Mouse (Mus musculus) stomach, embryonic 14.5 days (tissue): Measurements from ENCODE around the gene Abhd17a. TPM values are rescaled to one million over a fixed set of nuclear protein-coding genes. Genes with fewer than 3 reads are reported as not detected.

Experiments
- ATAC-seq: fragments of 200-750 bp; cut with Nextera tagmentation; 2 replicates; pipeline ENCODE4 v1.8.0; 2017; ENCODE audit warnings: low read depth, moderate TSS enrichment; ENCODE audit not compliant: insufficient number of reproducible peaks, insufficient read depth, low FRiP score
- H3K27ac ChIP-seq: fragments of 300-500 bp; sonication (generic); 2 replicates; pipeline ENCODE4 v1.5.1; 2014; ENCODE audit warnings: mild to moderate bottlenecking, low read length, moderate library complexity, mixed read lengths
- H3K27me3 ChIP-seq: fragments of 300-500 bp; sonication (generic); 2 replicates; pipeline ENCODE4 v1.6.1; 2014; ENCODE audit warnings: low read length, control low read depth, mixed read lengths; ENCODE audit not compliant: control insufficient read depth, insufficient read depth
- H3K36me3 ChIP-seq: fragments of 300-500 bp; sonication (generic); 2 replicates; pipeline ENCODE4 v1.6.1; 2014; ENCODE audit warnings: mild to moderate bottlenecking, control low read depth, low read length, moderate library complexity, mixed read lengths; ENCODE audit not compliant: control insufficient read depth, insufficient read depth
- H3K4me1 ChIP-seq: fragments of 300-500 bp; sonication (generic); 2 replicates; pipeline ENCODE4 v1.6.1; 2014; ENCODE audit warnings: low read length, control low read depth, mixed read lengths; ENCODE audit not compliant: control insufficient read depth, insufficient read depth
- H3K4me2 ChIP-seq: fragments of 300-500 bp; sonication (generic); replicated peaks from 2 replicates; pipeline ENCODE4 v1.6.1; 2014; ENCODE audit warnings: low read depth, low read length, control low read depth
- H3K4me3 ChIP-seq: fragments of 300-500 bp; sonication (generic); 2 replicates; pipeline ENCODE4 v1.5.1; 2014; ENCODE audit warnings: low read depth, low read length, control low read depth
- H3K9ac ChIP-seq: fragments of 300-500 bp; sonication (generic); replicated peaks from 2 replicates; pipeline ENCODE4 v1.6.1; 2014; ENCODE audit warnings: low read depth, mild to moderate bottlenecking, control low read depth, low read length, moderate library complexity, mixed read lengths
- H3K9me3 ChIP-seq: fragments of 300-500 bp; sonication (generic); 2 replicates; pipeline ENCODE4 v1.6.1; 2016; ENCODE audit warnings: low read depth, low read length, control low read depth; ENCODE audit not compliant: control insufficient read depth
- WGBS: fragments of 180-500 bp; shearing (Covaris S2); extraction: QIAGEN DNeasy Blood & Tissue Kit; methylation state at CpG from one replicate; pipeline ENCODE4 v1.1.7; 2014; 5-methylcytosine and 5-hydroxymethylcytosine counted together
- polyA plus RNA-seq: library from polyadenylated mRNA; unstranded; fragments of >200 nt; fragmentation: Nextera tagmentation; extraction: Ambion mirVana; gene quantifications from 2 replicates; pipeline ENCODE4 v1.2.1, GENCODE M21; 2014

Gene Abhd17a
- polyA plus RNA-seq, 1 experiment from 2014 or later, result 89.7 TPM

DNA sequence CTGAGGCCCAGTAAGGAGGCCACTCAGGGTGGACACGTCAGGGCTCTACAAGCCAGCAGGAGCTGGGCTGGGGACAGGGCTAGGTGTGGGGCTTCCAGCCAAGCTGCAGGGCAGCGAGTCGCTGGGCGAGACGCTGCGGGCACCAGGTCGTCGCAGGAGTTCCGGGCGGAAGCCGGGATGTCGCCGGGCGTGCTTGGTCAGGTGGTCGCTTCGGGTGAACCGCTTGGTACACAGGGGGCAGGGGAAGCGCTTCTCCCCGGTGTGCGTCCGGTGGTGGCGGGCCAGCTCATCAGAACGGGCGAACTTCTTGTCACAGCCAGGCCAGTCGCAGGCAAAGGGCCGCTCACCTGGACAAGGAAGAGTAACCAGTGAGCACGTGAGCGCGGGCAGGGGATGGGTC is 21.3 kb downstream of the Abhd17a start:
- Histone ChIP-seq H3K4me2 (no peak overlapping the region), H3K36me3 (peaks cover 11% of the 10 kb centered on the region), H3K9me3 (no peaks in the 10 kb centered on the region), H3K9ac (no peak overlapping the region), H3K27ac (no peak overlapping the region), H3K27me3 (no peaks in the 10 kb centered on the region), H3K4me1 (peaks cover 37% of the 10 kb centered on the region), H3K4me3 (no peak overlapping the region)
- ATAC-seq, result no peak
- WGBS, result 94% methylated on average over 29 of the region's 29 CpGs

- Histone ChIP-seq H3K27ac (0 out of 2 replicates have a peak overlapping the region, but pooled peaks have one; percentile 10), H3K4me1 (peaks cover 19% of the 10 kb centered on the region), H3K36me3 (peaks cover 11% of the 10 kb centered on the region), H3K27me3 (no peaks in the 10 kb centered on the region), H3K9me3 (no peaks in the 10 kb centered on the region), H3K4me3 (no peak overlapping the region), H3K4me2 (no peak overlapping the region), H3K9ac (no peak overlapping the region)
- ATAC-seq, result peak; percentile 60; the same call in 1 of the 2 replicates
- 26% methylated on average over 17 of the region's 17 CpGs for WGBS
Observed at GRCm38 (mm10) chr10:80566375-80567092, 23.6 kb downstream of the Abhd17a start.

- H3K9me3 ChIP-seq, result no peaks in the 10 kb centered on the region
- peak within 1 kb of the TSS; percentile 98 for H3K4me3 ChIP-seq
- H3K4me1 ChIP-seq, result peaks cover 15% of the 10 kb centered on the region
- no peaks in the 10 kb centered on the region for H3K27me3 ChIP-seq
- peak; percentile 87 for ATAC-seq
- peak within 1 kb of the TSS; percentile 94 for H3K4me2 ChIP-seq
- H3K36me3 ChIP-seq, result no peaks in the 10 kb centered on the region; the same call in 1 of the 2 replicates
- H3K9ac ChIP-seq, result peak within 1 kb of the TSS; percentile 89
- WGBS, result under 1% methylated on average over 71 of the region's 72 CpGs
- H3K27ac ChIP-seq, result peak within 1 kb of the TSS; percentile 91
Observed at GRCm38 (mm10) chr10:80561116-80561944, 28.8 kb downstream of the Abhd17a start, which contains the start of gene Rexo1. Rexo1 (minus strand) TSS chr10:80561560.

DNA sequence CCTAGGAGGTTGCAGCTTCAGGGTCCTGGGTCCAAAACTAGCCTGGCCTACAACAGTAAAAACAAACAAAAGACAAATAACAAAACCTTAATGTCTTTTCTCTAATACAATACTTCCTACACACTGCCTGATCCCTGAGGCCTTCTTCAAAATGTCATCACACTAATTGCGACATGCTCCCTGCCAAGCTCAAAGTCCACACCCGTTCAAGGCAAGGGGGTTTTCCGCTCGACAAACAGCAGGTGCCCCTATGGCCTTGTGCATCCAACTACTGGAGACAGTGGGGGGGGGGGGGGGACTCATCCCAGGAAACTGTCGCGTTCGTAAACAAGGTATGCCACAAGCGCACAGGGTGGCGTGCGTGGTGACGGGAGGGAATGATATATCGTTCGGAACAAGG is 29.5 kb downstream of the Abhd17a start:
- Histone ChIP-seq H3K27ac (no peak overlapping the region), H3K4me3 (peak overlapping the region; percentile 98), H3K27me3 (no peaks in the 10 kb centered on the region), H3K36me3 (no peaks in the 10 kb centered on the region), H3K4me2 (peak overlapping the region; percentile 94), H3K9me3 (no peaks in the 10 kb centered on the region), H3K4me1 (peaks cover 15% of the 10 kb centered on the region), H3K9ac (peak overlapping the region; percentile 89)
- ATAC-seq, result no peak
- 1% methylated on average over 13 of the region's 13 CpGs for WGBS

DNA sequence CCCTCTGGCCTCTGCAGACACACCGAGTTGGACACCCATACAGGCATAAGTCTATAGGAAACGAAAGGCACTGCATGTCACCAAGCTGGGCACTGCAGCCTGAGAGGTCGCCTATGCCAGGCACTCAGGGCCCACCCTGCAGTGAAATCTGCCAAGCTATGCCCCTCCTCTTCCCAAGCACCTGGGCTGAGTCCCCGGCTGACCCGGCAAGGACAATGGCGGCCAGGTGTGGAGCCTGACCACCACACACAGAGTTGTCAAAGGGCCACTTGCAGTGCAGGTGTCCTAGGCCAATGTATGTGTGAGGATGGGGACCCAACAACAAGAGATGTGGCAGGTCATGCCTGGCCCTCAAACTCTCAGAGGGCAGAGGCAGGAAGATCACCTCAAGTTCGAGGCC is 30.7 kb downstream of the Abhd17a start:
- Histone ChIP-seq H3K4me1 (peaks cover 15% of the 10 kb centered on the region), H3K4me2 (no peak overlapping the region), H3K27me3 (no peaks in the 10 kb centered on the region), H3K36me3 (no peaks in the 10 kb centered on the region), H3K9me3 (no peaks in the 10 kb centered on the region), H3K27ac (no peak overlapping the region), H3K9ac (no peak overlapping the region), H3K4me3 (no peak overlapping the region)
- WGBS, result 92% methylated on average over 7 of the region's 7 CpGs
- ATAC-seq, result no peak

DNA sequence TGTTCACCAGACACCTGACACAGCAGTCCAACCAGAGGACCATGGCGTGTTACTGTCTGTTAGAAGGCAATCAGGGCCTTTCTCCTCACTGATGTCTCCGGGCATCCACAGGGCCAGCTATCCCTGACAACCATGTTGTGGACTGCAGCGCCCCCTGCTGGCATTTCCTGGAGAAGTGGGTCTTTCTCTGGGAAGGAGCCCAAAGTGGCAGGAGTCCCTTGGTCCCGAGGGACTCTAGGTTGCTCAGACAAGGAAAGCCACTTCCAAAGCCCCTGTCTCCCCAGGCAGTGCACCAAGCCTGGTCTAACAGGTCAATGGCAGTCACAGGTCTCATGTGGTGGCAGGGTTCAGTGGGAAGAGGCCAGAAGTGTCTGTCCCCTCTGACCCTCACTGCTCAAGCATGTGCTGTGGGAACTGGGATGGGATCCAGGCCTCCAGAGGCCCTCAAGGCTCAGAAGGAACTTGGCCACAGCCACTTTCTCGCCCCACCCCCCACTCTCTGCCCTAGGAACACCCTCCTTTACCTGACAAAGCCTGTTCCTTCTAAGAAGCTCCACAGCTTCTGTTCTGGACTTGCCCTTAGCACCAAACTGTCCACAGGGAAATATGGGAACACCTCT is 32.7 kb downstream of the Abhd17a start:
- H3K9ac ChIP-seq, result no peak overlapping the region
- peaks cover 15% of the 10 kb centered on the region for H3K4me1 ChIP-seq
- H3K27ac ChIP-seq, result no peak overlapping the region
- no peaks in the 10 kb centered on the region for H3K9me3 ChIP-seq
- H3K4me2 ChIP-seq, result no peak overlapping the region
- H3K27me3 ChIP-seq, result no peaks in the 10 kb centered on the region
- H3K36me3 ChIP-seq, result no peaks in the 10 kb centered on the region
- no peak for ATAC-seq
- WGBS, result 42% methylated on average over 5 of the region's 5 CpGs
- no peak overlapping the region for H3K4me3 ChIP-seq

DNA sequence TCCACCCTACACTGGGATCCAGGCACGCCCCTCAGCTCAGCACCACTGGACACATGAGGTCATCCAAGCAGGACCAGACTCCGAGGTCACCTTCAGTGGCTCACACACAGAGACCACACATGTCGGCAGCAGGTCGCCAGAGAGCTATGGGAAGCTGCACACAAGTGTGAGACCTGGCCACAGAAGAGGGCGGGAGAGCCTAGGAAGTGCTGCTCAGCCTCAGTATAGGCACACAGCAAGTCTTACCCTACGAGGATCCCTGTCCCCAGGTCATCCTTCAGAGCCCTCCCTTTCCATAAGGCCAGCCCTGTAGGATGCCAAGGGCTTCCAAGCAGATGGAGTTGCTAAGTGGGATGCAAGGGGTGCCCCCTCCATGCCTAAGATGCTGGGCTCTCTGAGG is 36.1 kb downstream of the Abhd17a start:
- Histone ChIP-seq H3K36me3 (peaks cover 11% of the 10 kb centered on the region), H3K27ac (no peak overlapping the region), H3K27me3 (no peaks in the 10 kb centered on the region), H3K4me1 (0 out of 2 replicates have a peak, but pooled peaks cover 5% of the 10 kb centered on the region), H3K4me3 (no peak overlapping the region), H3K9ac (no peak overlapping the region), H3K4me2 (no peak overlapping the region), H3K9me3 (no peaks in the 10 kb centered on the region)
- no peak for ATAC-seq
- WGBS, result 81% methylated on average over 6 of the region's 6 CpGs

GRCm38 (mm10) chr10:80553575-80553974 is 36.6 kb downstream of the Abhd17a start:
- Histone ChIP-seq H3K27me3 (no peaks in the 10 kb centered on the region), H3K9me3 (no peaks in the 10 kb centered on the region), H3K4me1 (0 out of 2 replicates have a peak, but pooled peaks cover 4% of the 10 kb centered on the region), H3K4me2 (no peak overlapping the region), H3K36me3 (peaks cover 11% of the 10 kb centered on the region), H3K9ac (no peak overlapping the region), H3K27ac (no peak overlapping the region), H3K4me3 (no peak overlapping the region)
- ATAC-seq, result peak; percentile 60; the same call in 1 of the 2 replicates
- 85% methylated on average over 8 of the region's 8 CpGs for WGBS
